Mouse (Mus musculus) gastrocnemius, adult 8-10 months (tissue): ENCODE measurements around the gene Grik1. TPM values are rescaled to one million over a fixed set of nuclear protein-coding genes. Genes with fewer than 3 reads are reported as not detected.

Experiments
- DNase-seq, 2 experiments: peaks; one replicate each; pipeline ENCODE4 v3.0.0; 2022; ENCODE audit warnings: low spot score in 2 of 2
- total RNA-seq, 4 experiments: library from RNA; stranded (reverse); gene quantifications; 2 replicates each; pipeline ENCODE4 v1.2.4; 2022

Gene Grik1
- not detected for total RNA-seq

DNA sequence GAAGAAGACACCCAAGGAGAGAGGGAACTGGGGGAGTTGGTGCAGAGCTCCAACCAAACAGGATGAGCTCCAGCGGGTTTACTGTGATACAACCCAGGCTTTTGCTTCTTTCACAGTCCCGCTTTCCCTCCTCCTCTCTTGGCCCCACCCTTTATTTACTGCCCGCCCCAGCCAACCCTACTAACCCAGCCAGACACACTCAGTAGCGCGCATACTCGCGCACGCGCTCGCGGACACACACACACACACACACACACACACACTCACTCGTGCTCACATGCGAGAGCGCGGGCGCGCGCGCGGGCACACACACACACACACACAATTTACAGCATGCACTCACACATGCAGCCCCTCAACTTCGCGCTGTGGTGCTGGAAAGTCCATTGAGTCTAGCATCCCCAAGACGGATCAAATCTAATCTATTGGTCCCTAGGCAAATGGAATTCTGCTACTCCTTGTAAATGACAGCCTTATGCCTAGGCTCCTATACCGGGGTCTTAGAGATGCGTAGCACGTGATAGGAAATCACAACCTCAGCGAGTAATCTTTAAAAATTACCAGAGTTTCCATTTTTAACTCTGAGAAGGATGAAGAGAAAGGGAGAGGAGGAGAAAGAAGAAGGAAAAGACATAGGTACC lies at the start of gene Grik1:
Gene Grik1, minus strand, starts transcription at position 134 of the 641 bp plus-strand sequence.
- DNase-seq, result no peak

DNA sequence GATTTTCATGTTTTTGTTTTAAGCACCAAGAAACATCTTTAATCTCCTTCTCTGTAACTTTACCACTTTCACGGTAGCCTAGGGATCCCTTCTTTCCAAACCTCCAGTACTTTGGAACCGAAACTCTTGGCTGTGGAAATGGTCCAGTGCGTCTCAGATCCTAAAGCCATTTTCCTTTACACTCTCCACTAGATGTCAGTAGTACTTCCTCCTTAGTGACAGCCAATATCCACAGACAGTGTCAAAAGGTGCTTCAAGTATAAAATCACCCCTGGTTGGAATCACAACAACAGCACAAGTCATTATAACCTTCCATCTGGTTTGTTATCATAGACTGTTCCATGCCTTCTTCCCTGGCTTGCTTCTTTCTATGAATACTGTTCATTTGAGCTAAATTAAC lies 4.1 kb upstream of the Grik1 start:
- no peak for DNase-seq

DNA sequence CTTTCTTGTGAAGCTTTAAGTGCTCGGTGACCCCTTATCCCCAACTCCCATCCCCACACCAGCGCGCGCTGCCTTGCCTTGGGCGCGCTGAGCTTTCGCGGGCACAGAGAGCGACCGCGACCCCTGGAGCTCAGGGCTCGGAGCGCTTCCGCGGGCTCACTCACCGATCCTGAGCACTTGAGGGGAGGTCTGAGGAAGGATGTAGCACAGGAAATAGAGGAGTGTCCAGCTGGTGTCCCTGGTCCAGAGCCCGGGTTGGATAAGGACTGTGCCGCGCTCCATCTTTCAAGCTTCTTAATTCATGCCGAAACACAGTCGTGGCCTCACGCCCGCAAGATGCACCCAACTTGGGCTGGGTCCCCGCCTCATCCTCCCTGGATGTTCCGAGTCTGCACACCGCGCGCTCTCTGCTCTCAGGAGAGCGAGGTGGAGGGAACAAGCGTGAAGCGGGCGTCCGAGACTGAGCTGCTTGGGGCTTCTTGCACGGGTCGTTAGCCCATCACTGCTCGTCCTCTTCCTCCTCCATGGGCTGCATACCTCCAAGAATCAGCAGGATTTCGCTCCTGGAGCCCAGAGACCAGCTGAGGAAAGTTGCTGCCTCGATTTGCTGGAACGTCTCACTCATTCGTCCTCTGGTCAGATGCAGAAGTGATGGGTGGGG lies 514 bp downstream of the Grik1 start:
- no peak for DNase-seq

DNA sequence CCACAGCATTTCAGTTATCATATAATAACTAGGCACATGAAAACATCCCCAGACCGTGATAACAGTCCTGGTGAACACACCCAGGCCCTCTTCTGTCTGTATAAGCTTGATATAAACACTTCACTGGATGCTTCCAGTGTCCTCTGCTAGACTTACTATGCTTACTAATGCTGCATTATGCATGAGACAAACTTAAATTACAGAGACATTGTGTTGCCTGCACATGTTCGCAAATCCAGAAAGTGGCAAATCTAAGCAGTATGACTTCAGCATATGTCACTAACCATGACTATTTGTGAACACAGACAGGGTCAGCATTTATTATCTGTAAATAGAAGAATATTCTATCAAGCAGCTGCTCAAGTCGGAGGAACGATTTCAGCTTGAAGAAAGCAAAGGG lies 31.7 kb downstream of the Grik1 start:
- no peak for DNase-seq

DNA sequence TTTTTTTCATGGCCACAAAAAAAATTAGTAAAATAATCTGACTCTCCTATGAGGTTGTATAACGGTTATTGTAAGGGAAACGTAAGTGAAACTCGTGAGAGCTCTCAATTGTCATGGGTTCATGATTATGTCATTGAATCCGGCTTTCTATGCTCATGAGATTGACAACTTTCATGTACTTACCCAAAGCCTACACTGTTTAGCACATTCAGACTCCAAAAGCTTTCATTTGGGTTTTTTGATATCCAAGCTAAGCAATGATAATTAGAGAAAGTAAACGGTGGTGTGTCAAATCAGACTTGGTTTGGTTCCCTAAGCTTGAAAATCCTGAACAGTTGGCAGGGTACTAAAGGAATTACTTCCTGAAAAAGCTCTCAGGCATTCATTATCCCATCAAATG lies 33.0 kb downstream of the Grik1 start:
- no peak for DNase-seq

DNA sequence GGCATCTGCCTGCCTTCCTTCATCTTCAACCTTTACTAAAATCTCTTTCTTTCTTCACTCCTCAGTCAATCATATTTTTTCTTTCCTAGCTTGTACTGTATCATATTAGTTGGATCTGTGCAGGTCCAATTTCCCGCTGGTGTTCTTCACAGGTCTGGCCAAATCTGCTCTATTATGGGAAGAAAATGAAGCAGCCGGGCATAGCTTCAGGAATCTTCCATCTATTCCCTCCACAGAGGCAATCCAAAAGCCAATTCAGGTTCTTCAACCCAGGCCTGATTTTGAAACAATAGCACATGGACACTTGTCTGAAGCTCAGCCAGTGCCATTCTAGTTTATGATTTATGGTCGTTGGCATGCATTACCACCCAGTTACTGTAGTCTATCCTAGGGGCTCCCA lies 34.0 kb downstream of the Grik1 start:
- no peak for DNase-seq

DNA sequence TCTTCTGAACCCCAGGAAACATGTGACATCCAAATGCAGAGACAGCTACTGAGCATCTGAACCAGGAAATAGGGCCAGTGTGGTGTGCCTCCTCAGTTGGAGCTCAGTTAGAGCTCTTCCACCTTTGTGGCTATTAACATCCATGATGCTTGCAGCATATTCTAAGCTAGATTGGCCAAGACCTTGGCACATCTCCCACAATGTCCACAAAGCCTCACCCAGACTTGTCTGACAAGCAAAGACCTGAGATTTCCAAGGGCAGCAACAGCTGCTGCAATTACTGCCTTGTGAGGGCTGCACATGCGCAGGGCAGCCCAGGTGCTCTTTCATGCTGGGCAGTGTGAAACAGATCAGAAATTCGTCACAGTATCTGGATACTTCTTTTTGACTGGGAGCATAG lies 37.4 kb downstream of the Grik1 start:
- DNase-seq, result no peak

DNA sequence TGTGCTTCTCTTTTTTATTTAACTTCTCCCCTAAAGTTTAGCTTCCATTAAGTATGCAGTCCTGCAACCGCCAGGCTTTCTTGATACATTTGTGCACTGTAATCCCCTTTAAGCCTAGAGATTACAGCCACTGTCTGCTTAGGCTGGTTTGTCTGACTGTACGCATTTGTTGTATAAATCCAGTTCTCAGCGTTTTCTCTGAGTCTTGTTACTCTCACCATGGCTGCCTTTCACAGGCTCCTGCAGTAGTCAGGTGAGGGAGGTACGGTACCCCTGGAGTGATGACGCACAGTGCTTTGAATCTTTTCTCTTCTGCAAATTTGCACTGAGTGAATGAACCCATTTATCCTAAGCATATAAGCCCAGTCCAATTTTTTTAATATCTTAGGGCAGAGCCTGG lies 39.0 kb downstream of the Grik1 start:
- no peak for DNase-seq

DNA sequence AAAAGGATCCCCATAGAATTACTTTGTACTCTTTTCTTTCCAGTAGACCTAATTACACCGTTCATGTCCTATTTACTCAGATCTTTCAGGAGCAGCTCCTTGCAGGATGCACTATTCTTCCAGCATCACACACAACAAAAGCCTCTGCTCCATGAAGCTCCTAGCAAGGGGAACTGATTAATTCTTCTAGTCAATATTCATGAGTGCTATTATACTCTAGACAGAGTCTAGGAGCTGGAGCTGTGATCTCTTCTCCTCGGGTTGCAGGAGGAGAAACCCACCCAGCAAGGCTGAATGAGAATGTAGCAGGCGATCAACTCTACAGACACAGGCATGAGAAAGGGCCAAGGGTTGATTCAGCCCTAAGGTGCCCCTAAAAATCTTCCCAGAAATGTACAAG lies 40.2 kb downstream of the Grik1 start:
- no peak for DNase-seq

DNA sequence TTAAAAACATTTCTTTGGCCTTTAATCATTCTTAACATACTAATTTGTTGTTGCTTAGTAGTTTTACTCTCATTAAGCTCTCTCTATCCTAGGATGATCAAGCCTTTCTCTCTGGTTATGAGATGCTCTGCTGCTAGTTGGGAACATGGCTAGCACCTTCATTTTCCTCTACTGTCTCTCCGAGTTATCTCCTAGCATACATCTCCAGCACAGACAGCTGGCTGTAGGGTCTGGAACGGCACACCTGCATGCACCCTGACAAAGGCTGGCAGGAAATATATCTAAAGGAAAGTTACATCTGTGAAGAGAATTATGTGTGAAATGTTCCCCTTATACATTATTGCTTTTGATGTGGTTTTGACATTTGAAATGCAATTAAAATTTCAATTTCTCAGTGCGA lies 42.5 kb downstream of the Grik1 start:
- no peak for DNase-seq

DNA sequence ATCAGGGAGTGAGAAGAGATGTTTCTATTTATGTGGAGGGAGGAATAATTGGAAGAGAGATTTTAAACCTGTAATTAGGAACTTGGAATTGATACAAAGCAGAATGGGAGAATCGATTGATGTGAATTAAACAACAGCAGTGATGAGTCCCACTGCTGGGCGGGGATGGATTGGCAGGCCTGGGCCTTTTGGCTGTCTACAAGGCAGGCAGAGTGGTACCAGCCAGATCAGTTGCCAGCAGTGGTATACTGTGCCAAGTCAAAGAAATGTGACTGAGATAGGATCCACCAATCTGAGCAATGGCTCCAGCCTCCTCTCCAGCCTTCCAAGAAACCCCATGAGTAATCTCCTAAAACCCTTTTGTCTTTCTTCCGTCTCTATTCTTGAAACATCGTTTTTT lies 45.4 kb downstream of the Grik1 start:
- no peak for DNase-seq

DNA sequence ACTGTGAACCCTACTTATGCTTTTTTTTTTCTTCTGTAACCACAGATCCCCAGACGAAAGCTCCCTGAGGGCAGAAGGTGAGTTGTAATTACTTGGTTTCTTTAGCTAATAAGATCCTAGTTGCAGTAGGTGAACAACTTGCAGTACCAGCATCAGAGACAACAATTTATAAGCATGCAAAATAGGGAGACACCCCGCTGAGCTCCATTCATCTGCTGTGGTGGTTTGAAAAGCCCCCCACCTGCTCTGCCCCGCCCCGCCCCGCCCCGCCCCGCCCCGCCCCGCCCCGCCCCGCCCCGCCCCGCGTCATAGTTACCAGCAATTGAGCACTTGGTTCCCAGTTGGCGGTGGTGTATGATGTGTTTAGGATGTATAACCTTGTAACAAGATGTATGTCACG lies 64.4 kb downstream of the Grik1 start:
- no peak for DNase-seq

DNA sequence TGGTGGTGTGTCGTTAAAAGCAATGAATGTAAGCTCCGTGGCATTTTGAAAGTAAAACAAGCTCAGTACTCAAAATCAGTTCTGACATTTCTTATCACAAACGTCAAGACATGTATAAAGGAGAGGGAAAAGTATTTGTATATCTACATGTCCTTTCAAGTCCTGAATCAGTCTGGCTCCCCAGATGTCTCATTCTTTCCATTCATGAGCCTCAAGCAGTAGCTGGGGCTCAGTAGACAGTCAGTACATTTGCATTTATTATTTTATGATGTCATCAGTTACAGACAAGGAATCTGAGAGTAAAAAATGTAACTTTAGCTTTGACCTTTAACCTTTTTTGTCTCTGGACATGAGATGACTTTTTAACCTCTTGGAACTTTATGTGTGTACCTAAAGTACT lies 68.1 kb downstream of the Grik1 start:
- DNase-seq, result no peak

DNA sequence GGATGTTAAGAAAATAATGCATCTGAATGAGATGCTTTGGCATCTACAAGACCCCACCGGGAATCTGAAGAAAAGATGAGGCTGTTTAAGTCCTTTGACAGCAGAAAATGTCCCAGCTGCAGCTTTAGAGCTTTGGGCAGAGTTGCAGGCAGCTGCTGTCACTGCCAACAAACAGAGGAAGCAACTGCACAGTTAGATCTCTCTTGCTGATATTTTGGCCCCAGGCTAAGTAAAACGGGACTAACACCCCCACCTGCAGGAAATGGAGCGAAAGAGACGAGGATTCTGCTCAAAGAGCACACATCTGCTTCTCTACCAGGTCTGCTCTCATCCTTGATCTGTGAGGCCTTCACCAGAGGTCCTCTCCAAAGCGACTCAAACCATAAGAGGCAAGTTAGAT lies 77.5 kb downstream of the Grik1 start:
- DNase-seq, result no peak

DNA sequence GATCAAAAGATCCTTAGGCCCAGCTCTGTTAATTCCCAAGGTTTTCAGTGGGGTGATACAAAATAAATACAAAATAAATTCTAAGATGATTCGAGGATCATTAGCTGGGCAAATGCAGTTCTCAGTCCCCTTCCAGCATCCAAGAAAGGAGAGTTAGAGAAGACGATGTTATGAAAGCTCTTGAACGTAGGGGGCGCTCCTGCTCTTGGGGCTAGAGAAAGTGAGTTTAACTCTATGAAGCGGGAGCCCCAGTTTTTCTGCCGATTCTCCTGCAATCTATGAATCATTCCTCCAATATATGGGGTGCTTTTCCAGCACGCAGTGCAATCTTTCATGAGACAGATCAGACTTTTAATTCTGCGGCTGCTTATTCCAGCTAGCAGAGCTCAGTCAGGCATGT lies 78.2 kb downstream of the Grik1 start:
- no peak for DNase-seq

DNA sequence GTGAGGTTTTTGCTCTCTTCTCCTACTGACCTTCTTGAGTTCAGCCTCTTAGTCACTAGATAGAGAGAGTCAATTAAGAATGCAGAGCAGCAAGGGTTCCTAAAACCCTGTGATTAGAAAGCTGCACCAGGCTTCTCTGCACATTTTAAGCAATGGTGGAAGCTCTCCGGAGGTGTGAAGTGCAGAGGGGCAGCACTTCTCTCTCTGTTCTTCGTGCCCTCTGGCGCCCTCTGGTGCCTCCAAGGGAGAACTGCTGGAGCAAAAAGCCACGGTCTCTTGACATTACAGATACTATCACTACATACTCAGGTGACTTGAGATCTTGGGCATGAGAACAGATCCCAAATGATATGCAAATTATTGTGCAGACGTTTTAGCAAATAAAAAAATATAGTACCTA lies 85.7 kb downstream of the Grik1 start:
- peak in 1 of 2 experiments; percentile 3 for DNase-seq

DNA sequence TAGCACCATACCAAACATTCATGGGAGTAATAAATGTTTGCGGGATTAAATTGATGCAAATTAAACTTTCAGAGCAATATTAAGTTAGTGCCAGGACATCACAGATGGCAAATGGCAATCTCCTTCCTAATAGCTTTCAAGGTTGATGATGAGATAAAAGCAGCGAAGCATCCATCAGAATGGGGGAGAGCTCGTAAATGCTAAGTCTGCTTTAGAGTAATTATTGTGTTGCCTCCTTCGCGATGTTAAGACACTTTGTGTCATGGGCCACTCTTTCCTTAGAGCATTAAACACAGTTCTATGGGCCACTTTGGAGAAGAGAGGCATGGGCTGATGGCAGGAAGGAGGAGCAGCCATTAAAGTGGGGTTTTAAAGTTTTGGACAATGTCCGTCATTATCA lies 86.1 kb downstream of the Grik1 start:
- DNase-seq, result no peak

DNA sequence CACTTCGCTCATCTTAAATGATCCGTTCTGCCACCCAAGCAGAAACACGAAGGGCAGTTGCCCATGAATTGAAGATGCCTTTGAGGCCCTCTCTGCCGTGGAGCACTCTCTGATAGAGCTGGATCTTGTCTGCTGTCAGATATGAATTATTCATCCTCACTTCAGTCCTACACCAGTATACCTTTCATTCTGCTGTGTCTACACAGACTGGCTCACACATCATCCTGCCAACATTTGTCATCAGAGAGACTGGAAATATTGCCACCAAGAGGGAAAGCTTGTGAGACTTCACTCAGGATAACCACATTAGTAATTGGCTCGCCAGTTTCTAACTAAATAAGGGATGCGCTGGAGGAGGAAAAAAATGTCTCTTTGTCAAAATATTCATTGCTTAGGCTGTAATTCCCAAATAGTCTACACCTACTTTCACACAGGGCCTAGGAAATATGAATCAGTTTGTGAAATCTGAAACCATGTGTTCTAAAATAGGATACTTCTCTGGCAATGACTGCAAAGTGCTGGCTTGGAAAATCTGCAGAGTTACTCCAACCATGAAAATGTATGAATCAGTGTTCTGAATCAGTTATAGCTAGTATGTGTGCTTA lies 102.5 kb downstream of the Grik1 start:
- no peak for DNase-seq

DNA sequence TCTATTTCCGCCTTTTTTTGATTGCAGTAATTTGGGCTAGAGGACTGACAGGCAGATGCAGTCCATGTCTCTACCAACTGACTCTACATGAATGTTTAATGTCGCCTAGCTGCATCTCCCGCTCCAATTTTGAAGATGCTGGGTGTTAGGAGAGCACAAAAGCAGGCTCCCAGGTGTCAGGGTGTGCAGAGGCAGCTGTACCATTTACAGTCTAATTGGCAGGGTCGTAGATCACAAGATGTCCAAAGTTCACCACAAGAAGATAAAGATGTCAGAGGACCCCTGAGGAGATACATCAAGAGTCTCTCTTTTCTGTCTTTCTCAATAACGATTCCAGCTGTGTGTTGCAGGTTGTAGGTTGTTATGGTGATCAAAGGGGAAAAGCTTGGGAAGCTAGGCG lies 111.3 kb downstream of the Grik1 start:
- DNase-seq, result no peak

DNA sequence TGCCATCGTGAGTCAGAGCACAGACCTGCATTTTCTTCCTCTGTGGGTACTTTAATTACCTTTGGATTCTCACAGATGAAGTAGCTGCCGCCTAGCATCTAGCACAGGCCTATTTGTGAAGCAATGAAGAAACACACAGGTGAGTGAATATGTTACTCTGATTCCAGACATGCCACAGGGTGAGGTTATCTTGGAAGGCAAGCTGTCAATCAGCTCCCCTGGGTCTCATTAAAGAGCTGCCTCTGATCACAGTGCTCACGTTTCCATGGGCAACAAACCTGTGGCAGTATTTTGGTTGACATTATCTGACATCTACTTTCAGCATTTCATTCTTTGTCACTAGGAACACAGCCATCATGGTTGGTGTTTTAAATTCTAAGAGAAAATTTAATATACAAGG lies 112.7 kb downstream of the Grik1 start:
- DNase-seq, result no peak

DNA sequence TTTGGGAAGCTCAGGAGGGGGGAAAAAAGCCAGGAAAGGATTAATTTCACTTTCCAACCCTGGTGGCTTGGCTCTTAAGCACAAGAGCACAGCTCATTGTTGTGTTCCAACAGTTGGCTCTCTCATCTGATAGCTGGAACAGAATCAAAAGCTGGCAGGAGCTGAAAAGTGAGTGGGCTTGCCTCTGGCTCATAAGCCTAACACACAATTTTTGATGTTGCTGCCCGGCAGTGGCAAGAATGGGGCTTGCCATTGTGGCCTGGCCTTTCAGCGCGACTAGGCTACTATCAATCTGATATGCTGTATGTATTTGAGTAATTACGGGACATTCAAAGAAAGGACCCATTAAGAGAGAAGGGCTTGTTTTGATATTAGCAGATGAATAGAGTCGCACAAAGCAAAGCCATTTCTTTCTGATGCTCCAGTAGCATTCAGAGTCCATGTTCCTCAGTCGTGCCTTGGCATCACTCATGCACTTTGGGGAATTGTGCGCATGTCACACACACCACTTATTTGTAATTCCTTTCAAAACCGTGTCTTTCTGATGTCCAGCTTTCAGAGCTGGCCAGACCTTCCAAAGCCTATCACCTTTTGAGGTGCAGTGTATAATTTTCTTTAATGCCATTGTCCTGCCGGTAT lies 115.9 kb downstream of the Grik1 start:
- no peak for DNase-seq

DNA sequence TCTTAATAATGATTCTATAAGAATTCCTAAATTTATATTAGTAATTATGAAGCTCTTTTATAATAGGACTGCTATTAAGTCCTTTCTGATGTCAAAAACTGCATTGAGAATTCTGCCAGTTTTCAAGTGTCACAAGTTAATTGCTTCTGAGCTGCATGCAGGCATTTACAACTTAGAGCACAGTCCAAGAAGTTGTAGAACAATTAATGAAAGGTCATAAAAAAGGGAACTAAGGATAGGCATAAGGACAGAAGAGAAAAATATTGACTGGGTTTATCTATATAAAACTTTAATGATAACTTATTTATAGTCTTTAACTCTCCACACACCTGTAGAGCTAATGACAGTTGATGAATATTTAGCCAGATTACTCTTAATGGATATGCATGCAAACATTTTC lies 123.5 kb downstream of the Grik1 start:
- no peak for DNase-seq

DNA sequence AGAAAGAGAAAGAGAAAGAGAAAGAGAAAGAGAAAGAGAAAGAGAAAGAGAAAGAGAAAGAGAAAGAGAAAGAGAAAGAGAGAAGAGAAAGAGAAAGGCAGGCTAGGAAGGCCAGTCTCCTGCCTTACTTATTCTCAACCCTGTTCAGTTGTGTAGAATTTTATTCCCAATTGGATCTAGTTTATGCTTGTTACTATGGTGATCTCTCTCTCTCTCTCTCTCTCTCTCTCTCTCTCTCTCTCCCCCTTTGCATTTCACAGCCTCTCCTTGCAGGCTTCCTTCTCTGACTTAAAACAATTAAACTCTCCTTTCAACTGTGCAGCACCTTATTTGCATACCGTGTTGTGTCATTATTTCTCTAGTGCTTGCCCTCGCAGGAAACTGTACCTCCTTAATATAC lies 147.5 kb downstream of the Grik1 start:
- no peak for DNase-seq
